Mouse (Mus musculus) gastrocnemius, postnatal 36 days (tissue): Measurements from ENCODE around the gene Rcsd1. TPM values are rescaled to one million over a fixed set of nuclear protein-coding genes. Genes with fewer than 3 reads are reported as not detected.

Source experiments
- DNase-seq, 2 experiments: peaks; one replicate each; pipeline ENCODE4 v3.0.0; 2022
- intact Hi-C: fragments of 180-260 bp; cut with DNase I; formaldehyde crosslinking; loops from one replicate; pipeline ENCODE4 v1.15.1; 2025
- total RNA-seq, 2 experiments: library from RNA; stranded (reverse); gene quantifications; 2 replicates each; pipeline ENCODE4 v1.2.3; 2021

The Rcsd1 gene
- total RNA-seq, 2 experiments from 2014 or later = 96.2 to 99.4 TPM

DNA sequence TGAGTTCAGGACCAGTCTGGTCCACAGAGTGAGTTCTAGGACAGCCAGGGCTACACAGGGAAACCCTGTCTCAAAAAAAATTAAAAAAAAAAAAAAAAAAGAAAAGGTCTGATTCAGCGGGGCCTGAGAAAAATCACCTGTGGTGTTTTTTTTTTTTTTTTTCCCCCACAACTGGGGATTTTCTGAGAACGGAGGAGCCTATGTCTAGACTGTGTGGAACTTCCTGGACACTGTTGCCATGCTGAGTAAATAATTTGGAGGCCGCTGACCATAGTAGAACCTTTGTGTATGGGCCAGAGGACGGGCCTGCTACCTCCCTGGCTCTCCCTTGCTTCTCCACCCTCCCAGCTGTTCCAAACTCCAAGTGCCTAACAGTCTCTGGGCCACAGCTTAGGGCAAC, 40.7 kb downstream of the Rcsd1 start:
- DNase-seq = no peak
- intact Hi-C loops = loop anchor here (5.0 to 10.0 kb wide), 2 partner anchors 38 to 286 kb away; partner anchors contain the start of gene Rcsd1

DNA sequence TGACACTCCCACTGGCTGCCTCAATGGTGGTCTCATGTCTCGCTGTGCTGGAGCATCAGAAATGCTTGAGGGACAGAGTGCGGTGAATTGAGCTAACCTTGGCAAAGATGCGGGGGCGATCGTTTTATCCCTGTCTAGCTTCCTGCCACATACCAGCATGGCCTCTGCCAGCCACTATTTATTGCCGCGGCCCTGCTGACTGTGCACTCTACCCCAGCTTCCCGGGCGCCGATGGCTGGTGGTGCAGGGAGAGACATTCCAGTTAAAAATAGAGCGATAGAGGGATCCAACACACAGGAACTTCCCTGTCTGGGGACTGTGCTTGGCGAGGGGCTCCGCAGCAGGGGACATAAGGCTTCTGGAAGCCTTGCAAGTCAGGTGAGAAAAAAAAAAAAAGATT, 42.2 kb downstream of the Rcsd1 start:
- peak; percentile 58 to 64 for DNase-seq
- intact Hi-C loops = loop anchor here (5.0 to 10.0 kb wide), 2 partner anchors 40 to 287 kb away; partner anchors contain the start of gene Rcsd1

DNA sequence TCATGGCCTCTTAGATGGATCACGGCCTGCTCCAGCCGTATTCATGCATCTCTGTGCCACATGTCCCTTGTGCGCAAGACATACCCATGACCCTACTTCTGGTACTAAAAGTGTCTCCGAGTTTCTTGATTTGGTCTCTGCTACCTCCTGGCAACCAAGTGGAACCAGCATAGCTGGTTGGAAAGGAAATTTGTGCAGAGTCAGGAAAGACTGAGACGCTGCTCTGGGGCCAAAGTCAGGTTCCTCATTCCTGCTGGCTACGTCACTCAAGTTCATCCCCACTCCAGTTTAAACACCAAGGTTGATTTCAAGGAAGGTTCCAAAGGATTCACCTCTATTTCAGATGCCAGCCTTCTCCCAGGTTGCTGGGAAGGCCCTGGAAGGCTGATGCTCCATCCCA, 42.6 kb downstream of the Rcsd1 start:
- no peak for DNase-seq

DNA sequence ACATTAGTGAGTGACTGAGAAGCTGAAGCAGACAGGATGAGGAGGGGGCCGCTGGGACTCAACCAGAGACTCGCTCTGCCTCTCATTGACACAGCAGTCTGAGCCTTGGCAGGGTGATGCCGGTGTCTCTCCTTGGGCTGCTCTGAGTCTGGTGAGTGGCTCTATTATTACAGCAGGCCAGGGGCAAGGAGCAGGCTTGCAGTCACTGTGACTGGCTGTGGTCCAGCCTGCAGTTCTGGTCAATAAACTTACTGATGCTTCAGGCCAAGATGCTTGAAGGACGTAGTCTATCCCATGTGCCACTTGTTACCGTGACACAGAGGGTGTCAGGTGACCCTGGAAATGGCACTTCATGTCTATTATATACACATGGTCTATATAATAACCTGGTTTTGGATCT, 43.8 kb downstream of the Rcsd1 start:
- DNase-seq = no peak
- intact Hi-C loops = loop anchor here (5.0 to 10.0 kb wide), 2 partner anchors 42 to 289 kb away; partner anchors contain the start of gene Rcsd1

More for the DNA sequence above, 42.6 kb downstream of the Rcsd1 start:
- intact Hi-C loops = loop anchor here (5.0 to 10.0 kb wide), 2 partner anchors 40 to 288 kb away; partner anchors contain the start of gene Rcsd1

DNA sequence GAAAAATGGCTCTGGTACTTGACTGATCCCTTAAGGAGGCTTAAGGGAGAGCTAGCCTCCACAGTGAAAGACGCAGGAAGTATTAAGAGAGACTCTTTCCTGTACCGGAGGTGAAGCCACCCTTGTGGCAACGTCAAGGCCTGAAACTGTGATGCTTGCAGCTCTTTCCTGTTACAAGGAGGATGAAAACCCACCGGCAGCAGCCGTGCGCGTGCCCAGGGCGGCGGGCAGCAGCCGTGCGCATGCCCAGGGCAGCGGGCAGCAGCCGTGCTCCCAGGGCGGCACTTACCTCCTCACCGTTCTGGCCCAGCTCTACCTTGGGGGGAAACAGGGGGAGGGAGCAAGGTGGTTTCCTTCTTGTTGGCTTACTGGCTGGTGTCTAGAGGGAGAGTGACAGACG, 46.3 kb downstream of the Rcsd1 start:
- no peak for DNase-seq
- intact Hi-C loops = loop anchor here (10.0 kb wide), 1 partner anchor 292 kb away; no protein-coding TSS in a partner anchor

DNA sequence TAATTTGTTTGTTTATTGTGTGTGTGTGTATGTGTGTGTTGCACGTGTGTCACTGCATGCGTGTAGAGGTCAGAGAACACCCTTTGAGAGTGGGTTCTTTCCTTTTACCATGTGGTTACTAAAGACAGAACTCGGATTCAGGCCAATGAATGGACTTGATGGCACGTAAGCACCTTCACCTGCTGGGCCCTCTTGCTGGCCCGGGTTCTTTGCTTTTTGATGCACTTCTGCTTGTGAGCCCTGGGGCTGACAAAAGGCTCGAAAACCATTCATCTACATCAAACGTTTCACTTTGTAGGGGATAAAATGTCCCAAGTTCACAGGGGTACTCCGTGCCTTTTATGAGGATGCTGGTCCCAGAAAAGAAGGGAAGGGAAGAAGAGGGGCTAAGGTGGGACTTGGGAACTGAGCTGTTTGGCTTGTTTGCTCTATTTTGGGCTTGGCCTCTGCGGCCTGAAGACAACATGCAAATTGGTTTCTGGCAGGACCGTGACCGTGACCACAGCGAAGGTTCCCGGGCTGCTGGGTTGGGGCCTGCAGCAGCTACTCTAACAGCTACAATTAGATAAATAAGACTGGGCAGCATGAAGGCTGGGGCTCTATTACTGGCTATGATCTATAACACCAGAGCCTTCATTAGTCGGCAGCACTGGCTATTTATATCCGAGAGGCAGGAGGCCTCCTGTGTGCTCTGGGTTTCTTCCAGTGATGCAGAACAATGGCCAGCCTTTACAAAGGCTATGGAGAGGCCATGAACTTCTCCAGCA, 46.9 kb downstream of the Rcsd1 start:
- intact Hi-C loops = loop anchor here (10.0 kb wide), 1 partner anchor 292 kb away; no protein-coding TSS in a partner anchor
- DNase-seq = no peak

DNA sequence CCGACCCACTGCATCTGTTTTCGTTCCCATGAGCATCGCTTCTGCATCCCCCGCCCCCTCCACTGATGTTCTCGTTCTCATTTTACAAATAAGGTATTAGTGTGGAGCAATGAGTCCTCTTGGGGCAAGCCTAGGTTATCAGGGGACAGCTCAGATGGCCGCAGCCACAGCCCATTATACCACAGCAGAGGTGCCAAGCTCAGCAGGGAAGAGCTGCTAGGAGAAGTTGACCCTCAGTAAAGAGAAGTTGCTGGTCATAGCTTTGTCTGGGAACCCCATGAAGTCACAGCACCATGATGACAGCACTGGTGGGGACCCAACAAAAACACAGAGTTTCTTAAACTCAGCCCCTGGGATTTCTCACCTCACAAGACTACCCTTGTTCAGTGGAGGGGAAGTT, 47.8 kb downstream of the Rcsd1 start:
- intact Hi-C loops = loop anchor here (10.0 kb wide), 1 partner anchor 293 kb away; no protein-coding TSS in a partner anchor
- DNase-seq = no peak

DNA sequence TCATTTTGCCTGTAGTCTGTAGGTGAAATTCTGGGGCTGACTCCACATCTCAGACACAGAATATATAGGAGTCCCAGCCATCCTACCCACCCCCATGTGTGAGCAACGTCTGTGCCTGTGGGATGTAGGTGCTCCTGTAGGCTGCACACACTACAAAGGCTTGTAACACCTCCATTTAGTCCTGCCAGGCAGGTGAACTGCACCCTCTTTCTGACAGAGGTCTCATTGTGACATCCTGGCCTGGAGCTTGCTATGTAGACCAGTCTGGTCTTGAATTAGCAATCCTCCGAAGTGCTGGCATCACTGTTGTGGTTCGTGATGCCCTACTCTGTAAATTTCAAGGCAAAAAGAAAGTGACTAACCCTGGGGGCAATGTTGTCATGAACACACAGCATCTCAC, 48.4 kb downstream of the Rcsd1 start:
- DNase-seq = no peak
- intact Hi-C loops = loop anchor here (10.0 kb wide), 1 partner anchor 294 kb away; no protein-coding TSS in a partner anchor

DNA sequence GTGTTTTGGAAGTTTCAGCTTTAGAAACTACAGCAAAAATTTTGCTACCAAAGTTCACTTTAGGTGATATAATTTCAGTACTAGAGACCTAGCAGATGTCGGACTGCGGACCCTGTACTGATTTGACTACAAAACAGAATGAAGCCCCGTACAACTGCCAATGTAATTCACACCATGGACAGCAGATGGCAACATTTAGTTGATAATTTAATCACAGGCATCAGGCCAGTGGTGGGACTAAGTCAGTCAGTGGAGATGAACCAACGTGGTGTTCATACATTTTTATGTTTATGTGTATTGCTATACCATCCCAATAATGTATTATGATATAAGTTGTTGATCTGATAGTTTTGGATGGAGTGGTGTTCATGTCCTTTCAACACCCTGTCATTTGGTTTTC, 48.8 kb downstream of the Rcsd1 start:
- DNase-seq = peak in 1 of 2 experiments; percentile 53
- intact Hi-C loops = loop anchor here (1.0 to 10.0 kb wide), 2 partner anchors 77 to 294 kb away; no protein-coding TSS in a partner anchor

DNA sequence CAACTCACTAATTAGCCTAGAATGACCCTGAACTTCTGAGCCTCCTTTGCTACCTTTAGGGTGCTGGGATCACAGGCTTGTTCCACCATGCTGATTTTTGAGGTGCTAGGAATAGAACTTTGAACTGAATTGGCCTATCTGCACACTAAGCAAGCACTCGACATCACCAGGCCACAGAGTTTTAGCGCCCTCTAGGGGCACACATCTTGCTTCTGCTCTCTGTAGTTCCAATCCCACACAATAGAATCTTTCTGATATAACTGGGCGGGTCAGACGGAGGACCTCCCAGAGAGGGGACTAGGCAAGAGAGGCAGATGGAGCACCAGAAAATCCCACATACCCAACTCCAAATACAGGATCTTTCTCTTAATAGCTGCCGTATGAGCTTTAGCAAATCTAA, 51.0 kb downstream of the Rcsd1 start:
- DNase-seq = peak in 1 of 2 experiments; percentile 52
- intact Hi-C loops = loop anchor here (2.0 kb wide), 1 partner anchor 76 kb away; no protein-coding TSS in a partner anchor

DNA sequence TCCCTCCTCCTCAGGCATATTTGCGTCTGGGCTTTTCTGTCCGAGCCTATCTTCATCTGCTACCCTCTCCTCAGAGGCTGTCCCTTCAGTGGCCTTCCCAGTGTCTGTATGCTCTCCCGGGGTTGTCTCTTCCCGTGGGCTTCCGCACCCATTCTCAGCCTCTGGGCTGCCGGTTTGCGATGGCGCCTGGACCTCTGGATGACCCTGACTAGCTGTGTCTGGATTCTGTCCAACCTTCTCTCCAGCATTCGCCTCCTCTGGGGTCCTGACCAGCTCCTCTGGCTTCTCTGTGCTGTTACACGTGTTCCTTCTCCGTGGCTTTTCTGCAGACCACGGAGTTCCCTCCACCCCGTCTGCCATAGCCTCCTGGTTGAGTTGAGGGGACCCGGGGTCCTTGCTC, 54.1 kb downstream of the Rcsd1 start:
- intact Hi-C loops = no loop called here
- DNase-seq = no peak

DNA sequence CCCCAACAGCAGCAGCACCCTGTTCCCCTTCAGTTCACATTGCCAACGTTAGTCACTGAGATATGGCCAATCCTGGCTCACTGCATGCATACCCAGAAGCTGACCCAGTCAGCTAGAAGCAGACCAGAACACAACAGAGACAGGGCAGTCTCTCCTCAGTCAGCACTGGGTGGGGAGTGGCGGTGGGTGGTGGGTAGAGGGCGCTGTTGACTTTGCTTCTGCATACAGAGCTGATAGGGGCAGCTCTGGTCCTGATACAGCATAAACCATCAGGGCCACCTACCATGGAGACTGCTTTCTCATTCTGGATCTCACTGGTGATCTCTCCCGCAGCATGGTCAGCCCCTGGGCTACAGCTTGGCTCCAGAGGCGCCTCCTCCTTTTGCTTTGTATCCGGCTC, 54.5 kb downstream of the Rcsd1 start:
- no peak for DNase-seq
- intact Hi-C loops = no loop called here

DNA sequence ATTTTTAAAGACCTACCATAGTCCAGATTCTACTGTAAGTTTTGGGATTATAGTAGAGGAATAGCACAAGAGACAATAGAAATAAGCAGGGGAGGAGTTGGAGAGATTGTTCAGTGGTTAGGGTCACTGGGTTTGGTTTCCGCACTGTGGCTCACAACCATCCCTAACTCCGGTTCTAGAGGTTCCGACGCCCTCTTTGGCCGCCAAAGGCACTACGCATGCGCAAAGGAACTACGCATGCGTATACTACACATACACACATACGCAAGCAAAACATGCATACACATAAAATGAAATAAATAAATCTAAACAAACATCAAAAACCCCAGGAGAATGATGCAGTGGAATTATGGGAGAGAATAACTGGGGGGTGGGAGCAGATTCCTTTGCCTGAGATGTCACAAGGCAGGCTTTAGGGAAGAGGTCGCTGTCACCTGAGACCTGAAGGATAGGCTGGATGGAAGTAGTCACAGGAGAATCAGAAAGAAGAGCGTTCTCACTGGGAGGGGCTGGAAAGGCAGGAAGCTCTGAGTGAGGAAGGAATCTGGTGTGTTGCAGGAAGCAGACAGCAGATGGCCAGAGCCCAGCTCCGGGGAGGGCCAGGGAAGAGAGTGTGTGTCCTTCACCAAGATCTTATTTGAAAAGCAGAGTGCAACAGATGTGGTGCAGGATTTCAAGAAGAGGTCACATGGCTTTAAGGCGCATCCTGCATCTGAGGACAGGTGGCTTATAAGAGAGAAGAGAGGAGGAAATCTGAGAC, 56.3 kb downstream of the Rcsd1 start:
- intact Hi-C loops = no loop called here
- no peak for DNase-seq

DNA sequence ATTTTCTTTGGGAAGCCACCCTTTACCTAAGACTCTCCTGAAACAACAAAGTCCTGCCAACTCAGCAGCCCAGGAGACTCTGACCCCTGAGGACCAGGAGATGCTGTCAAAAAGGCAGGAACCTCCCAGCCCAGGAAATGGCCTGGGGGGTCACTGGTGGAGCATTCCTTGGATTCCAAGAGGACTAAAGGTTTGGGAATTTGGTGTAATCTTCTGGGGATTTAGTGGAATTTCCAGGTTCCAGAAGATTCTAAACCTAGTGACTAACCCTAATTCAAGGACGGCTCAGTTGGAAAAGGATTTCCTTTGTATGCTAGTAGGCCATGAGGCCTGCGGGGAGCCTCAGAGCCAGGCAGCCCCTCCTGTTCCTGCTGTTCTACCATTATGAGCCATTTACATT, 57.0 kb downstream of the Rcsd1 start:
- intact Hi-C loops = no loop called here
- DNase-seq = no peak

DNA sequence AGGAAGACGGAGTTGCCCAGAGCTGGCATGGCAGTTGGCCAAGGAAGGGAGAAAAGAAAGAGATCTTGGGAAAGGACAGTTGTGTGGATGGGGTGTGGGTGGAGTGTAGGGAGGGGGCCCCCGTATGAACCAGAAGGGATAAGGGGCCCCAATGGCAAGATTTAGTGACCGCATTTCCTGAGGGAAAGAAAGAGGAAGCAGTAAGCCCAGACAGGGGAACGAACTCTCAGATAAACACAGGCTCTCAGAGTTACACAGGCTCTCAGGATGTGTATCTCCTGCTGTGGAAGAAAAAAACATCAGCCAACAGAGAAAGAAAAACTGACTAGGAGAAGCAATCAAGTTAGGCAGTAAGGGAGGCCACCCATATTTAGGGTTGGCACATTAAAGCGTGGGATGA, 58.4 kb downstream of the Rcsd1 start:
- intact Hi-C loops = no loop called here
- DNase-seq = no peak

DNA sequence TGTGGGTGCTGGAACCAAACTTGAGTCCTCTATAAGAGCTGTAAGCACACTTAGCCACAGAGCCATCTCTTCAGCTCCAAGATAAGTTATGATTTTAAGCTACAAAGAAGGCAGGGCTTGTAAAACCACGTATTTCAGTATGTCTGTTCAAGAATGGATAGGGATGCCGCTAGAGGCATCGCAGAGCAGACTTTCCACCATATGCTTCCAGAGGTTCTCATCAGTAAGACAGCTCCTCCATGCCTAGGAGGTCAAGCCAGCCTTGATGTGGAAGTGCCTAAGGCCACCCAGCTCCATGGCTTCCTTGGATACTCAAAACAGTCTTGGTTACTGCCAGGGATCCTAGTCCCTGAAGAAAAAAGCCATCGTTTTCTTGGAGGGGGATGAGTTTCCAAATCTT, 64.5 kb downstream of the Rcsd1 start:
- no peak for DNase-seq
- intact Hi-C loops = no loop called here

DNA sequence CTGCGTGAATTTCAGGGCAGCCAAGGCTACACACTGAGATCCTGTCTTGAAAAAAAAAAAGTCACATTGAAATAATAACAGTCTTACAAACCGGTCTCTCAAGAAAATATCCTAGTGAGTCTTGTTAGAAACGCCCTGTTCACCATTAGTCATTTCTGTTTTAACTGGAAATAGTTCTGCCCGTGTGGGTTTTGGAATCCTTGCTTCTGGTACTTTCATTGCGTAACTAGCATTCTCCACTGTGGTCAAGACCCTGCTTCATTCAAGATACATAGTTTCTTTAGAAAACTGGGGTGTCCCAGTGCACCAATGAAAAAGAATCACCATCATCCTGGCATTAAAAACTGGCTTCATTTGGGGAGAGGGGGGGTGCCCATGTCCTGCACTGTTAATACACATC, 65.8 kb downstream of the Rcsd1 start:
- intact Hi-C loops = loop anchor here (5.0 kb wide), 2 partner anchors 56 to 186 kb away; no protein-coding TSS in a partner anchor
- no peak for DNase-seq

DNA sequence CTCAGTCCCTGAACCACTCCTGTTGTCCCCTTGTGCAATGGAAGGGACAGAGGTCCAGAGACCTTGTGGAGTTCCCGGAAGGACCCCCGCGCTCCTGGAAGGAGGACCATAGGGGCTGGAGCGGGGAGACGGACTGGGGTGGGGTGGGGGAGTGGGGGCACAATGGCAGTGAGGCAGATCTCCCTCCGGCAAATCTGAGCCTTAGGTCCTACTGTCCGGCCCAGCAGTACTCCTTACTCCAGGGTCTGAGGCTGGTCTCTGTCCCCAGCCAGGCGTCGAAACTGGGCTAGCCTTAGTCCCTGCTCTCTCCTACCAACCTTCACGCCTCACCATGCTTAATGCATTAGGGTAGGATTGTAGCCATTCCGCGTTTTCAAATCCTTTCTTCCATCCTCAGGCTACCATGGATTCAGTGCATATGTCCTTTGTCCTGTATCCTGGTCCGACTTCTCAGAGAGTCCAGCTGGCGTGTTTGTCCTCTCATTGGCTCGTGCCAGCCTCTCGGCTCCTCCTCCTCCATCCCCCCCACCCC, 66.7 kb downstream of the Rcsd1 start:
- intact Hi-C loops = loop anchor here (5.0 kb wide), 2 partner anchors 56 to 186 kb away; no protein-coding TSS in a partner anchor
- peak in 1 of 2 experiments; percentile 47 for DNase-seq

DNA sequence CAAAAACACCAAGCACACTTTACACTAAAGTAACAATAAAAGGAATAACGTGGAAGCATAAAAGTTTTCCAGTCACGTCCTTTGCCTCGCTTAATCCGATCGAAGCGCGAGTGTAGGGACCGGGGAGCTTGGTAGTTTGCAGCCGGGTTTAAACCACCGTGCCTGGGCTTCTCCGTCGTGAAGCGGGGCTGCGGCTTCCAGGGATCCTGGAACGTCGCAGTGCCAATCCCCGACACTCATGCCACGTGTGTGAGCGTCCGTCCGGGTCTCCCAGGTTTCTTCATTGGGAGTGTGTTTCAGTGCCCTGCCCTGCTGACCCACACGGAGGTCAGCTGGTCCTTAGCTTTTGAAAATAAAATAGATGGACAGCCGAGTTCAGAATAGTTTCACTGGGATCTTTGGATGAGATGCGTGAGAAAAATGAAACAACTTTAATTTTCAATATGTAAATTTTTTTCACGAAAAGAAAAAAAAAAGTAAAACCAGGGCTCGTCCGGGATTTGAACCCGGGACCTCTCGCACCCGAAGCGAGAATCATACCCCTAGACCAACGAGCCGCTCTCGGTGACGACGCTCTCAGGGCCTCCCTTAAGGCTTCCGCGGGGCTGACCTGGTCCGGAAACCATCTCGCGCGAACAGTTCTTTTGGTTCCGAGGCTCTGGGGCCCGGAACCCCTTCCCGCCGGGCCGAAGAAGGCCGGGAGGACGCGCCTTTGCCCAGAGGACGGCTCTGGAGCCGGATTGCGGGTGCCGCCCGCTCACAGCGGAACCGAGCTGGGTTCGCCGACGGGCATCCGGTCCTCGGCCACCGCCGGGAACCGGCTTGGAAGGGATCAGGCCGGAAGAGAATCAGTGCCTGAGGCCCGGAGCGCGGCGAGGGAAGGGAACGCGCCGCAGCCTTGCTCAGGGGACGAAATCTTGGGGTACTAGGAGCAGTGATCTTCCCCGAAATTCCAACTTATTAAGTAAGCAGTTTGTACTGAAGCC, 67.5 kb downstream of the Rcsd1 start:
- peak; percentile 89 to 93 for DNase-seq
- intact Hi-C loops = loop anchor here (5.0 kb wide), 2 partner anchors 55 to 185 kb away; no protein-coding TSS in a partner anchor
